Mouse (Mus musculus): Measurements from ENCODE around the gene Teddm2.
"Not testable (repeated sequence)": the region's sequence is repeated elsewhere in the genome, so short reads cannot be mapped to it uniquely, and the experiment has no call there.

Gene Teddm2

GRCm38 (mm10) chr1:153904236-153904635, 4.2 kb upstream of the Teddm2 start:
- in situ Hi-C loops (cut with MboI) = loop anchor here (5.0 kb wide), 1 partner anchor 213 kb away; no protein-coding TSS in a partner anchor

GRCm38 (mm10) chr1:153903006-153903405, 3.0 kb upstream of the Teddm2 start:
- in situ Hi-C loops (cut with MboI) = loop anchor here (5.0 kb wide), 1 partner anchor 214 kb away; no protein-coding TSS in a partner anchor

GRCm38 (mm10) chr1:153900860-153901730, 1.1 kb upstream of the Teddm2 start:
- in situ Hi-C loops (cut with MboI) = loop anchor here (5.0 kb wide), 1 partner anchor 216 kb away; no protein-coding TSS in a partner anchor

GRCm38 (mm10) chr1:153900381-153900780, 353 bp upstream of the Teddm2 start:
- in situ Hi-C loops (cut with MboI) = loop anchor here (5.0 kb wide), 1 partner anchor 217 kb away; no protein-coding TSS in a partner anchor

GRCm38 (mm10) chr1:153898989-153899730, 868 bp downstream of the Teddm2 start:
- in situ Hi-C loops (cut with MboI) = loop anchor here (25.0 kb wide), 2 partner anchors 288 to 838 kb away; no protein-coding TSS in a partner anchor

- in situ Hi-C loops (cut with MboI) = loop anchor here (25.0 kb wide), 2 partner anchors 290 to 840 kb away; no protein-coding TSS in a partner anchor
Measured at GRCm38 (mm10) chr1:153897196-153897595, 2.8 kb downstream of the Teddm2 start.

- in situ Hi-C loops (cut with MboI) = loop anchor here (25.0 kb wide), 2 partner anchors 292 to 842 kb away; no protein-coding TSS in a partner anchor
Measured at GRCm38 (mm10) chr1:153894979-153895378, 5.0 kb downstream of the Teddm2 start.

GRCm38 (mm10) chr1:153894201-153894893, 5.7 kb downstream of the Teddm2 start:
- in situ Hi-C loops (cut with MboI) = loop anchor here (25.0 kb wide), 2 partner anchors 293 to 843 kb away; no protein-coding TSS in a partner anchor

GRCm38 (mm10) chr1:153893746-153894145, 6.3 kb downstream of the Teddm2 start:
- in situ Hi-C loops (cut with MboI) = loop anchor here (25.0 kb wide), 2 partner anchors 294 to 844 kb away; no protein-coding TSS in a partner anchor

GRCm38 (mm10) chr1:153891442-153891841, 8.6 kb downstream of the Teddm2 start, which contains the start of gene Teddm1a:
Gene Teddm1a (plus strand): TSS chr1:153891742.
- in situ Hi-C loops (cut with MboI) = loop anchor here (25.0 kb wide), 2 partner anchors 296 to 846 kb away; no protein-coding TSS in a partner anchor

GRCm38 (mm10) chr1:153890121-153890520, 9.9 kb downstream of the Teddm2 start:
- in situ Hi-C loops (cut with MboI) = loop anchor here (25.0 kb wide), 2 partner anchors 297 to 847 kb away; no protein-coding TSS in a partner anchor

- in situ Hi-C loops (cut with MboI) = loop anchor here (25.0 kb wide), 2 partner anchors 301 to 851 kb away; no protein-coding TSS in a partner anchor
Measured at GRCm38 (mm10) chr1:153886024-153886633, 13.9 kb downstream of the Teddm2 start.

- in situ Hi-C loops (cut with MboI) = loop anchor here (25.0 kb wide), 2 partner anchors 307 to 857 kb away; no protein-coding TSS in a partner anchor
Measured at GRCm38 (mm10) chr1:153880391-153880790, 19.6 kb downstream of the Teddm2 start.

GRCm38 (mm10) chr1:153874045-153874444, 26.0 kb downstream of the Teddm2 start, which contains the start of gene Teddm1b:
Gene Teddm1b (plus strand): TSS chr1:153874345.
- in situ Hi-C loops (cut with MboI) = no loop called here

GRCm38 (mm10) chr1:153855946-153856345, 44.1 kb downstream of the Teddm2 start:
- in situ Hi-C loops (cut with MboI) = no loop called here

- in situ Hi-C loops (cut with MboI) = not testable (repeated sequence)
Measured at GRCm38 (mm10) chr1:153852696-153853095, 47.3 kb downstream of the Teddm2 start.

GRCm38 (mm10) chr1:153846867-153847266, 53.2 kb downstream of the Teddm2 start:
- in situ Hi-C loops (cut with MboI) = no loop called here

GRCm38 (mm10) chr1:153846420-153846819, 53.6 kb downstream of the Teddm2 start:
- in situ Hi-C loops (cut with MboI) = no loop called here

GRCm38 (mm10) chr1:153844042-153844441, 56.0 kb downstream of the Teddm2 start, which contains the start of gene Rgsl1:
Gene Rgsl1 (minus strand): TSS chr1:153844142.
- in situ Hi-C loops (cut with MboI) = no loop called here

- in situ Hi-C loops (cut with MboI) = no loop called here
Measured at GRCm38 (mm10) chr1:153842121-153842740, 57.8 kb downstream of the Teddm2 start.

Measured in mature B cell (primary cell).